Mouse (Mus musculus) kidney, adult 8-10 months (tissue): Measurements from ENCODE around the gene Olfr1286.

Experiments
- DNase-seq, 2 experiments: peaks; one replicate each; pipeline ENCODE4 v3.0.0; 2022

Olfr1286 gene

GRCm38 (mm10) chr2:111422931-111423330 lies at the start of gene Olfr1286:
Olfr1286 (minus strand) TSS chr2:111423115.
- no peak for DNase-seq

- DNase-seq = no peak
Observed at GRCm38 (mm10) chr2:111448842-111449241, 25.9 kb upstream of the Olfr1286 start, which contains the start of gene Olfr1287. Olfr1287 (plus strand) TSS chr2:111449142.

GRCm38 (mm10) chr2:111375222-111375621 lies 47.7 kb downstream of the Olfr1286 start, which contains the start of gene Olfr1284:
Olfr1284 (plus strand) TSS chr2:111375522.
- DNase-seq = no peak
